Mouse (Mus musculus) ZHBTc4 (cell line): ENCODE data around the gene Usp5.
"Not testable (repeated sequence)": the region's sequence is repeated elsewhere in the genome, so short reads cannot be mapped to it uniquely, and the experiment has no call there.

ENCODE experiments used
- DNase-seq: peaks from one replicate; pipeline ENCODE4 v3.0.0-alpha.2; 2011; ENCODE audit warnings: low read depth, low spot score

Usp5 gene

DNA sequence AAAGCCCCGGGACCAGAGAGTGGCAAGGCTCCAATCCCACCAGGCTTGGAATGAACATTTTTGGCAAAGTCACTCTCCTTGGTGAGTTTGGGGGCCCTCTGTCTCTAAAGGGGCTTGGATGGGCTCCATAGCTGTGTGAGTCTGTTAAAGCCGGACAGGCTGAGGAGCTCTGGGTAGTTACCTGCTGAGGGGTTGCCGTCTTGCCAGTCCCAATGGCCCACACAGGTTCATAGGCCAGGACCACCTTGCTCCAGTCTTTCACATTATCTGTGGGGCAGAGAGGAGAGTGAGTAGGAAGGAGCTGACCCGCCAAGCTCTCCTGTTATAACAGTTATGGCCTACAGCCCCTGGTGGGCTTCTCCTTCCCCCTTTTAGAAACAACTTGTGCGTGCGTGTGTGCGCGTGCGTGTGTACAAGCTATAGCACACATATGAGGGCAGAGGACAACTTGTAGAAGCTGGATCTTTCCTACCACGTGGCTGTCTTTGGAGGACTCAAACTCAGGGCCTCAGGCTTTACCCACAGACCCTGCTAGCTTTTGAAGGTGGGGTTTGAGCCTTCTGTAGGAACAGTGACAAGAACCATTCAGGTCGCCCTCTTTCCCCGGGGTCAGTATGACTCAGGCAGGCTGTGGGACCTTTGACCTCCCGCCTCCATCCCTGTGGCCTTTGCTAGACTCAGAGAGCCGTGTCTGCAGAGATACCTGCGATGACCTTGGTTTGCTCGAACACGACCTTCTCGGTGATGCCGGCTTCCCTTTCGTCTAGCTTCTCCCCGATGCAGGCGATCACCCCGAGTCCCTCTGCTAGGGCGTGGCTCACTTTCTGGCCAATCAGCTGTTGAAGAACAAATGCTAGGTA is 17.4 kb downstream of the Usp5 start:
- peak; percentile 21 for DNase-seq

GRCm38 (mm10) chr6:124811403-124811665 is 17.9 kb downstream of the Usp5 start:
- no peak for DNase-seq

- DNase-seq: not testable (repeated sequence)
Measured at GRCm38 (mm10) chr6:124810566-124811402, 18.5 kb downstream of the Usp5 start.

- DNase-seq: peak; percentile 16
Measured at GRCm38 (mm10) chr6:124809775-124810538, 19.3 kb downstream of the Usp5 start.

DNA sequence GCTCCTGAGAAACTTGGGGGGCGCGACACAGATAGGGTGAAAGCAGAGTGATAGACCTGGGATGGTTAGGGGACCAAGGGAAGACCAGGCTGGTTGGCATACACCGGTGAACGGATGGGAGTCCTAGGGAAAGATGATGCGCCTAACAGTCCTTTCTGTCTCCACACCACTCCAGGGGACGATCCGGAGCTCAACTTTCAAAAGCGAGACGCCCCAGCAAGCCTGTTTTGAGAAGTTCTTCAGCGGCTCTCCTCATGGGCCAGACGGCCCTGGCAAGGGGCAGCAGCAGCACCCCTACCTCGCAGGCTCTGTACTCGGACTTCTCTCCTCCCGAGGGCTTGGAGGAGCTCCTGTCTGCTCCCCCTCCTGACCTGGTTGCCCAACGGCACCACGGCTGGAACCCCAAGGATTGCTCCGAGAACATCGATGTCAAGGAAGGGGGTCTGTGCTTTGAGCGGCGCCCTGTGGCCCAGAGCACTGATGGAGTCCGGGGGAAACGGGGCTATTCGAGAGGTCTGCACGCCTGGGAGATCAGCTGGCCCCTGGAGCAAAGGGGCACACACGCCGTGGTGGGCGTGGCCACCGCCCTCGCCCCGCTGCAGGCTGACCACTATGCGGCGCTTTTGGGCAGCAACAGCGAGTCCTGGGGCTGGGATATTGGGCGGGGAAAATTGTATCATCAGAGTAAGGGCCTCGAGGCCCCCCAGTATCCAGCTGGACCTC is 20.1 kb downstream of the Usp5 start:
- DNase-seq: peak; percentile 48

GRCm38 (mm10) chr6:124808358-124809012 is 20.8 kb downstream of the Usp5 start, which contains the start of gene Spsb2:
TSS of gene Spsb2 (plus strand) at chr6:124808661.
- peak; percentile 69 for DNase-seq

DNA sequence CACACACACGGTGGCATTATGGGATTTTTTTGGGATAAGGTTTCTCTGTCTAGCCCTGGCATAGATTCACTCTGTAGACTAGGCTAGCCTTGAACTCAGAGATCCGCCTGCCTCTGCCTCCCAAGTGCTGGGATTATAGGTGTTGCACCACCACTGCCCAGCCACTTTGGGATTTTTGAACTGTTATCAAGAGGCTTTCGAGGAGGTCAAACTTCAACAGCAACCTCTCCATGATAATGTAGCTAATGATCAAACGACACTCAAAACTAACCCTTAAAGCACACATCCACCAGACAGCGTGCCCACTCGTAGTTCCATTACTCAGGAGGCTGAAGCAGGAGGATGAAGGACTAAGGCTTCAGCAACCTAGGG is 21.3 kb downstream of the Usp5 start:
- no peak for DNase-seq

GRCm38 (mm10) chr6:124807366-124807765 is 21.9 kb downstream of the Usp5 start:
- DNase-seq: no peak

DNA sequence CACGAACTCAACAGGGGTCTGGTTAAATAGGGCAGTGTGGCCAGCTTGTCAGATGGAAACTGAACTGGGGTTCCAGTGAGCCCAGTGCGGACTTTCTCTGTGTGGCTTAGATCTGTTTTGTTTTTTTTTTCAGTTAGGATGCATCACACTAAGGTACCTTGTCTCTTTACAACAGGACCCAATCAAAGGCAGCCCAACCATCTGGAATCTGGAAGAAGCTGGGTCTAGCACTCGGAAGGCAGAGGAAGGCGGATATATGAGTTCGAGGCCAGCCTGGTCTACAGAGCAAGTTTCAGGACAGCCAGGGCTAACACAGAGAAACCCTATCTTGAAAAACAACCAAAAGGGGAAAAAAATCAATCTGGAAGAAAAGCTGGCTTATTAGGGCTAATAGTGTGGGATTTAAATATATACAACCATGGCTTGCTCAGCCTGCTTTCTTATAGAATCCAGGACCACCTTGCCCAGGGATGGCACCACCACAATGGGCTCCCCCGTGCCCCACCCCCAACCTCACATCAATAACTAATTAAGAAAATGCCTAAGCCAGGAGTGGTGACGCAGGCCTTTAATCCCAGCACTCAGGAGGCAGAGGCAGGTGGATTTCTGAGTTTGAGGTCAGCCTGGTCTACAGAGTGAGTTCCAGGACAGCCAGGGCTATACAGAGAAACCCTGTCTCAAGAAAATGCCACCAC is 22.7 kb downstream of the Usp5 start:
- no peak for DNase-seq

DNA sequence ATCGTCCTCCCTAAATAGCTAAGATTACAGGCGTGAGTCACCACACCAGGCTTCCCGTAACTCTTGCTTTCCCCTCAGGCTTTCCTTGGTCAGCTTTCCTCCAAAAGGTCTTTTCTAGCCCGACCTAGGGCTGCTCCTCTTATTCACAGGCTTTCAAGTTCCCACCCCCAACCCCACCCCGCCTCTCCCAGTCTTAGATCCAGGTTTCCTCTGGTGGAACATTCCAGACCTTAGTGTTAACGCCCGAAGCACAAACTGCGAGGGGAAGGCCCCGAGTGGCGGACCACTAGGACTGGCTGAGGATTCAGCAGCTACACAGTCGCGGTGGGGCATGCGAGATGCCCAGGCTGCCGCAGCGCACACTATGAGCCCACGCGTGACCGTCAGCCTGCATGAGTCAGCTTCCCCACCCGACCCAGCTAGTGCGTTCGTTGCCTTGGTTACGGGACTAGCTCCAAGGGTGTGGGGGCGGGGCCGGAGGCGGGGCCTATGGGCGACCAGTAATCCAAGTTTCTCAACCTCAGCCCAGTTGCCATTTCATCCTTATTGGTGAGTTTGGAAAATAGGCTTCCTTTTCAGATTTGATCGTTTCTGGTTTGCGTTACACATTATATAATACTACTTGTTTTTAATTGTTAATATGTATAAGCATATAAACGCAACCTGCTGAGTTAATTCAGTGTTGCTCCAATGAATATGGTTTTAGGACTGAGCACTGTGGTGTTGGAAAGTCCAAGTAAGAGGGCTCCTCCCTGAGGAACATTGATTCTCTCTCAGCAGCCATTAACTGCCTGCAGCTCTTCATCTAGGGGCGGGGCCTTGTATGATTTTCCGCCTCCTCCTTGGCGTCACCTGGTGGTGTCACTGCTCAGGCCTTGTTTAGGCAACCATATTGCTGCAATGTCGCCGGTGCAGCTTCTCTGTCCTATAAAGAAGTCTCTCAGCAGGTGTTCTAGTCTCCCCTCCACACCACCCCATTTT is 23.7 kb downstream of the Usp5 start:
- DNase-seq: peak; percentile 98

DNA sequence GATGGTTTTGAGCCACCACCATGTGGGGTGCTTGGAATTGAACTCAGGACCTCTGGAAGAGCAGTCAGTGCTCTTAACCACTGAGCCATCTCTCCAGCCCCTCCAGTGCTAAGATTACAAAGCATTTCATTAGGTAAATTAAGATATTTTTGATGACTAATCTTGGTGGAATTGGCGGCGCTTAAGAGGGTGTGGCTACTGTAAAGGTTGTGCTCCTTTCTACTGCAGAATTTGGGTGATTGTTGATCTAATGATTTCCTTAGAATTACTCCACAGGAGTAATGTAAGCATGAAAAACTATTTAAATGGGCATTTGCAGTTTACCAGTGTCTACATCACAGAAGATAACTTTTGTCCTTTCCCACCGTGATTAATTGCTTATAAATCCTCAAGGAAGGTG is 24.9 kb downstream of the Usp5 start:
- peak; percentile 56 for DNase-seq

DNA sequence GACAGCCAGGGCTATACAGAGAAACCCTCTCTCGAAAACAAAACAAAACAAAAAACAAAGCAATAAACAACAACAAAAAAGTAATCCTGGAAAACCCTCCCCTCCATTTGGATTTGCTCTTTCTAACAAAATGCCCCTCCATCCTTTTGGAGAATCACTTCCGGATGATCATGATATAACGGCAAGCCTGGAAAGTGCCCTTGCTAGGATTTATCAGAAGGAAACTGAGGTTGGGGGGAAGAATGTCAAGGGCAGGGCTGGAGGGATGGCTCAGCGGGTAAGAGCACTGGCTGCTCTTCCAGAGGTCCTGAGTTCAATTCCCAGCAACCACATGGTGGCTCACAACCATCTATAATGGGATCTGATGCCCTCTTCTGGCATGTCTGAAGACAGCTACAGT is 25.6 kb downstream of the Usp5 start:
- not testable (repeated sequence) for DNase-seq

DNA sequence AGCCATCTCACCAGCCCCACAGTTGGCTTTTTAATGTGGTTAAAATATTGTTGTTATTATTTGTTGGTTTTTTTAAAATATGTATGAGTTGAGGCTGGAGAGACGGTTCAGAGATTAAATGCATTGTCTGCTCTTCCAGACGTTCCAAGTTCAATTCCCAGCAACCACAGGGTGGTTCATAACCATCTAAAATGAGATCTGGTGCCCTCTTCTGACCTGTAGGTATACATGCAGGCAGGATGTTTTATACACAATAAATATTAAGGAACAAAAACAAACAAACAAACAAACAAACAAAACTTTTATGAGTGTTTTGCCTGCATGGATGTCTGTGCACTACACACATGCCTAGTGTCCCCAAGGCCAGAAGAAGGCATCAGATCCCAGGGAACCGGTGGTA is 26.2 kb downstream of the Usp5 start:
- peak; percentile 56 for DNase-seq

GRCm38 (mm10) chr6:124802400-124802799 is 26.9 kb downstream of the Usp5 start:
- peak; percentile 71 for DNase-seq

- DNase-seq: no peak
Measured at GRCm38 (mm10) chr6:124796200-124796599, 33.1 kb downstream of the Usp5 start.

GRCm38 (mm10) chr6:124795781-124796180 is 33.5 kb downstream of the Usp5 start:
- peak; percentile 18 for DNase-seq

DNA sequence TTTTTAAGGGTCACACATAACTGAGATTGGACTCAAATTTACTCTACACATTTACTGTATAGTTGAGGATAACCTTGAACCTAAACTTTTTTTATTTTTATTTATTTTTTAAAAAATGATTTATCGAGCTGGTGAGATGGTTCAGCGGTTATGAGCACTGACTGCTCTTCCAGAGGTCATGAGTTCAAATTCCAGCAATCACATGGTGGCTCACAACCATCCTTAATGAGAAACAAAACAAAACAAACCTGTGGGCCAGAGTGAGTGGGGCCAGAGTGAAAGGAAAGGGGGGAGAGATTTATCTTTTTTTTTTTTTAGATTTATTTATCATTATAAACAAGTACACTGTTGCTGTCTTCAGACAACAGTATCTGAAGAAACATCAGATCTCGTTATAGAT is 37.4 kb downstream of the Usp5 start:
- no peak for DNase-seq

GRCm38 (mm10) chr6:124790121-124790520 is 39.2 kb downstream of the Usp5 start:
- no peak for DNase-seq

DNA sequence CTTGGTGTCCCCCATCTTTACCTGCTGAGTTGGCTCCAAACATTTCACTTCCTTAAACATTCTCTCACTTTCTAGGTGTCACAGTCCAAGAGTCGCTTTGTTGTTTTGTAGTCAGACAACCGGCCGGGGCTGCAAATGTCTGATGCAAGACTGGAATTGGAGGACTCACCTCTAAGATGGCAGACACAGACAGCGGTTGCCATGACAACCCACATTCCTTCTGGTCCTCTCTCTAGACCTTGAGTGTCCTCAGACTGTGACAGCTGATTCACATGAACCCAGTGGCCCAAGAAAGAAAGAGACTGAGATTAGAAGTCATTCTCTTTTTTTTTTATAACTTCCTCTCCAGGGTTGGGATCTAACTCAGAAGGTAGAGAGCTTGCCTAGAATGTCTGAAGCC is 39.8 kb downstream of the Usp5 start:
- DNase-seq: peak; percentile 83
